Mouse (Mus musculus) adipocyte (in vitro differentiated cells): ENCODE results near the gene Olfr1141.

Experiments used
- DNase-seq: peaks from one replicate; pipeline ENCODE4 v3.0.0-alpha.2; 2016; ENCODE audit warnings: low spot score

The Olfr1141 gene

GRCm38 (mm10) chr2:87753891-87754290 is at the start of gene Olfr1141:
Gene Olfr1141 (minus strand): TSS chr2:87753991.
- DNase-seq = no peak

DNA sequence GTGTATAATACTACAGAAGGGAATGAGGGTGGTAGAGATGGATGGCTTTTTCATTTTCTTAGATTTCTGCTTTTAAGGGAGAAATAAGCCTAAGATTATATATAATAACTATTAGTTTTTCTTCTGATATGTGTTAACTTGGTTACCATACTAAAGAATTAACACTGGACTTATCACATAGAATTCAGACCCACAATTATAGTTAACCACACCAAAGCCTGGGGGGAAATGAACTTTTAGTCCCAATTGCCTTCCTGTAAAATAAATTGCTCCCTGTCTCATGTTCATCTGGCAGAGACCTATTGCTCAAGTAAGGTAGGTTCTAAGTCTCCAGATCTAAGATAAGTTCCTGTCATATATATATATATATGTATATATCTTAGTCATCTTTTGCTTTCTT is 46.5 kb upstream of the Olfr1141 start, which contains the start of gene Olfr1143:
Olfr1143 (plus strand) TSS at position 301 of the 400 bp plus-strand sequence.
- no peak for DNase-seq

GRCm38 (mm10) chr2:87779183-87779582 is 25.4 kb upstream of the Olfr1141 start, which contains the start of gene Olfr152:
Gene Olfr152 (plus strand): TSS chr2:87779483.
- DNase-seq = no peak

DNA sequence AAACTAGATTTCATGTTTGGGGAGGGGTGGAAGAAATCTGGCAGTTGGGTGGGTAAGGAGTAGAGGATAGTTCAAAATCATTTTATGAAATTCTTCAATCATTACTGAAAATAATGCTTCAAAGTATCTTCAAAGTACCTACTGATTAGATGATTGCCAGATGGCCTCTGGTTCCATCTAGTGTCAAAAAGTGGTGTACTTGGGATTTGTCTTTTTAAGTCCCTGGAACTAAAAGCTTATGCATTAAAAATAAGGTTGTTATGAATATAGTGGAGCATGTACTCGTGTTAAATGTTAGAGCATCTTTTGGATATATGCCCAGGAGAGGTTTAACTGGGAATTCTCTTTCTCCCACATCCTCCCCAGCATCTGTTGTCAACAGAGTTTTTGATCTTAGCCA is 22.4 kb upstream of the Olfr1141 start:
- DNase-seq = no peak

DNA sequence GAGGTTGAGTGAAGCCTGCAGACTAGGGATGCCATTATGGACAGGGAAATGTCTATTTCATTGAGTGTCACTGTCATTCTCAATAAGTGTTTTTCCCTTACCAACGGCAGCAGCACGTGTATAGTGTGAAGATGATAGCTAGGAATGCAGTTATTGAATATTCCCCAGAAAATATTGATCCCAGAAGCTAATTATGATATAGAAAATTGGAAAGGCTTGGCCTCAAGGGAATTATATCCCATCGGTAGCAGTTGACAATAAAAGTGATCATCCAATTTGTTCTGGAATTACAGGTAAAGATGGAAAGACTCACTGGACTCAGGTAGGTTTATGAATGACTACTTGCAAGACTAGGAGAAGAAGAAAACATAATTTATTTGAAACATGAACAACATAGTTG is 10.3 kb downstream of the Olfr1141 start, which contains the start of gene Olfr1140:
Olfr1140 (plus strand) TSS at position 301 of the 400 bp plus-strand sequence.
- DNase-seq = no peak

- no peak for DNase-seq
These were observed 13.9 kb downstream of the Olfr1141 start, which contains the start of gene Olfr1138 for GRCm38 (mm10) chr2:87739878-87740277. Gene Olfr1138 (minus strand): TSS chr2:87739978.

DNA sequence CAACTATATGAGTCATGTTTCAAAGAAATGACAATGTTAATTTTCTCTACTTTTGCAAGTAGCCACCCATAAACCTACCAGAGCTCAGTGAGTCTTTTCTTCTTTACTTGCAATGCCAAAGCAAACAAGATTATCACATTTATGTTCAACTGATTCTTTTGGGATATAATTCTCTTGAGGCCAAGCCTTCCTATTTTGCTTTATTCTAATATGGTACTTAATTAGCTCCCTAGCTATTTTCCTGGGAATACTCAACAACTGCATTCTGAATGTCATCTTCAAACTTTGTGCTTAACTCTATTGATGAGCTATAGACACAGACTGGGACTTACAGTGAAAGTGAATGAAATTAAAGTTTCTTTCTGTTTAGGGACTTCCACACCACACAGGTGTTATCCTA is 40.7 kb downstream of the Olfr1141 start, which contains the start of gene Olfr1137:
Olfr1137 (minus strand) TSS at position 101 of the 400 bp plus-strand sequence.
- no peak for DNase-seq
